Mouse (Mus musculus) brain, adult 2 months (tissue): ENCODE measurements around the gene Serpinb9e.
"Not testable (repeated sequence)": the region's sequence is repeated elsewhere in the genome, so short reads cannot be mapped to it uniquely, and the experiment has no call there.

Experiments used
- DNase-seq: peaks from one replicate; pipeline ENCODE4 v3.0.0; 2011; ENCODE audit warnings: low read depth, low spot score

The Serpinb9e gene

DNA sequence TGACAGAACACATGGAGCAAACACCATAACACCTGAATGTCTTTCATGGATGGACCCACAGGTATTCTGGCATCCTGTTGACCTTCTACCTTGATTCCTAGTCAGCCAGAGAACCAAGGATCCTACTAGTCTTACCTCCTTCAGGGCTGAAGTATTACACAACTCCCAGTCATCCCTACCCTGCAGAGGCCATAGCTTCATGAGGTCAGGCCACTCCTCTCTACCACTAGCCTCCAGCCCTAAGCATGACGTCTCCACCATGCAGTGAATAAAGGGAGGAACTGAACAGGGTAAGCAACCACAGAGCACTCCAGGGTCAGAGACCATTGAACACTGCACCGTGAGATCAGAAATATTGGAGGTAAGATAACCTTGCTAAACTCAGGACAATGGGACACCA lies at the start of gene Serpinb9e:
Gene Serpinb9e, plus strand, starts transcription at position 301 of the 400 bp plus-strand sequence.
- DNase-seq, result not testable (repeated sequence)

DNA sequence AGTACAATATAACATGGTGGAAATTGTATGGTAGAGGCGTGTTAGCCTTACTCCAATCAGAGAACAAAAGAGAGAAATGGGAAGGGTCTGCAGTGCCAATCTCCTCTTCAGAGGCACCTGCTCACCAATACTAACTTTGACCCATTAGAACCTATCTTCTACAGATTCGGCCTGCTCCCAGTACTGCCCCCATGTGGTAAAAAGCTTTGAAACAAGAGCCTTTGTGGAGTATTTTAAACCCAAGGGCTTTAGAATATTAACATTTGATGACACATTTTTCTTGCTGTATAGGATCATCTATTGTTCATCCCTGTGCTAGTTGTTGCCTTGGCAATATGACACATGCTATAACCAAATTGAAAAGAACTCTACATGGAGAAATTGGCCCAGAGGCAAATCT lies 49.7 kb upstream of the Serpinb9e start:
- no peak for DNase-seq

DNA sequence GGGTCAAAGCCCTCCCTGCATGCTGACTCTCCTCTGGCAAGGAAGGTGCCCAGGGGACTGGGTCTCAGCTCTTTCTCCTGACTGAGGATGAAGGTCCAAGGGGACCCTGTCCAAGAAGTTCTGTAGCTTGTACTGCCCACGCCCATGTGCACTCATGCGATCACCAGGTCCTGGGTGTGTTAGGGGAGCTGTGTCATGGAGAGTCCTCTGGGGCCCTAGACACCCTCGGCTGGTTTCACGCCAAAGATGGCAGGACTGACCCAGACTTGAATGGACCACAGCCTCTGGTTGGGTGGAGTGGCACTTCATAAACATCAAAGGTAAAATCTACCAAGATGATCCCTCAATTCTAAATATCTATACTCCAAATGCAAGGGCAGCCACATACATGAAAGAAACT lies 59.2 kb downstream of the Serpinb9e start:
- not testable (repeated sequence) for DNase-seq
